Mouse (Mus musculus): ENCODE results near the gene Lrrc20.

- no peak for TF ChIP-seq CTCF (IDR thresholded peaks at IDR 0.05; ENCODE audit: borderline replicate concordance, control insufficient read depth, extremely low read depth, insufficient read depth, low read length, poor library complexity)
- TF ChIP-seq POLR2A (IDR thresholded peaks at IDR 0.05; ENCODE audit: control insufficient read depth, extremely low read depth, insufficient read depth, low read length, poor library complexity) = no peak
Measured at GRCm38 (mm10) chr10:61564408-61564807, 88.8 kb downstream of the Lrrc20 start.
